Mouse (Mus musculus) midbrain, embryonic 10.5 days (tissue): Measurements from ENCODE around the gene Eno1. TPM values are rescaled to one million over a fixed set of nuclear protein-coding genes. Genes with fewer than 3 reads are reported as not detected.

ENCODE experiments used
- DNase-seq: peaks from one replicate; pipeline ENCODE4 v3.0.0-alpha.2; 2017; ENCODE audit warnings: low spot score
- H3K27ac ChIP-seq: fragments of 300-500 bp; sonication (generic); replicated peaks from 2 replicates; pipeline ENCODE4 v1.5.1; 2016; ENCODE audit warnings: mild to moderate bottlenecking
- H3K27me3 ChIP-seq: fragments of 300-500 bp; sonication (generic); 2 replicates; pipeline ENCODE4 v1.6.1; 2016; ENCODE audit warnings: low read depth, mild to moderate bottlenecking; ENCODE audit not compliant: poor library complexity, severe bottlenecking
- H3K36me3 ChIP-seq: fragments of 300-500 bp; sonication (generic); 2 replicates; pipeline ENCODE4 v1.6.1; 2016; ENCODE audit warnings: mild to moderate bottlenecking, moderate library complexity
- H3K4me1 ChIP-seq: fragments of 300-500 bp; sonication (generic); 2 replicates; pipeline ENCODE4 v1.6.1; 2016
- H3K4me3 ChIP-seq: fragments of 300-500 bp; sonication (generic); 2 replicates; pipeline ENCODE4 v1.5.1; 2016; ENCODE audit warnings: mild to moderate bottlenecking, moderate library complexity
- H3K9me3 ChIP-seq: fragments of 300-500 bp; sonication (generic); replicated peaks from 2 replicates; pipeline ENCODE4 v1.6.1; 2016; ENCODE audit warnings: mild to moderate bottlenecking
- WGBS: fragments of 180-500 bp; shearing (Covaris S2); methylation state at CpG from one replicate; pipeline ENCODE4 v1.1.7; 2016; 5-methylcytosine and 5-hydroxymethylcytosine counted together
- polyA plus RNA-seq: library from polyadenylated mRNA; unstranded; fragments of >200 nt; fragmentation: Nextera tagmentation; extraction: Ambion mirVana; gene quantifications from 2 replicates; pipeline ENCODE4 v1.2.1, GENCODE M21; 2016

Eno1 gene
- polyA plus RNA-seq, 1 experiment from 2014 or later: 3,331 TPM

GRCm38 (mm10) chr4:150216423-150216822 is 20.1 kb upstream of the Eno1 start:
- Histone ChIP-seq H3K27ac (no peak overlapping the region), H3K27me3 (peaks cover 13% of the 10 kb centered on the region; the same call in 1 of the 2 replicates), H3K9me3 (no peaks in the 10 kb centered on the region), H3K4me3 (no peak overlapping the region), H3K4me1 (peaks cover 34% of the 10 kb centered on the region), H3K36me3 (no peaks in the 10 kb centered on the region)
- DNase-seq: no peak
- 62% methylated on average over 6 of the region's 6 CpGs for WGBS

GRCm38 (mm10) chr4:150217042-150217554 is 19.4 kb upstream of the Eno1 start:
- H3K4me1 ChIP-seq: peaks cover 34% of the 10 kb centered on the region
- peaks cover 13% of the 10 kb centered on the region; the same call in 1 of the 2 replicates for H3K27me3 ChIP-seq
- H3K4me3 ChIP-seq: no peak overlapping the region
- 77% methylated on average over 5 of the region's 5 CpGs for WGBS
- no peak overlapping the region; the same call in 1 of the 2 replicates for H3K27ac ChIP-seq
- H3K9me3 ChIP-seq: no peaks in the 10 kb centered on the region
- DNase-seq: no peak
- H3K36me3 ChIP-seq: no peaks in the 10 kb centered on the region

- H3K4me1 ChIP-seq: peaks cover 25% of the 10 kb centered on the region
- H3K36me3 ChIP-seq: no peaks in the 10 kb centered on the region
- 95% methylated on average over 1 of the region's 1 CpGs for WGBS
- H3K4me3 ChIP-seq: no peak overlapping the region
- no peak overlapping the region for H3K27ac ChIP-seq
- no peaks in the 10 kb centered on the region for H3K9me3 ChIP-seq
- H3K27me3 ChIP-seq: peaks cover 13% of the 10 kb centered on the region; the same call in 1 of the 2 replicates
- DNase-seq: no peak
These were observed 18.6 kb upstream of the Eno1 start for GRCm38 (mm10) chr4:150217935-150218334.

- DNase-seq: peak; percentile 43
- Histone ChIP-seq H3K27me3 (peaks cover 13% of the 10 kb centered on the region; the same call in 1 of the 2 replicates), H3K4me1 (peaks cover 22% of the 10 kb centered on the region), H3K9me3 (no peaks in the 10 kb centered on the region), H3K36me3 (no peaks in the 10 kb centered on the region), H3K4me3 (no peak overlapping the region), H3K27ac (no peak overlapping the region)
- WGBS: 76% methylated on average over 9 of the region's 9 CpGs
These were observed 16.8 kb upstream of the Eno1 start for GRCm38 (mm10) chr4:150219501-150220292.

- no peak for DNase-seq
- Histone ChIP-seq H3K27ac (no peak overlapping the region), H3K4me1 (peaks cover 22% of the 10 kb centered on the region), H3K4me3 (peak overlapping the region; percentile 16), H3K36me3 (no peaks in the 10 kb centered on the region), H3K27me3 (peaks cover 13% of the 10 kb centered on the region; the same call in 1 of the 2 replicates), H3K9me3 (no peaks in the 10 kb centered on the region)
- 20% methylated on average over 11 of the region's 11 CpGs for WGBS
These were observed 15.9 kb upstream of the Eno1 start for GRCm38 (mm10) chr4:150220584-150220983.

GRCm38 (mm10) chr4:150221017-150221640 is 15.4 kb upstream of the Eno1 start:
- Histone ChIP-seq H3K4me1 (peaks cover 18% of the 10 kb centered on the region), H3K9me3 (no peaks in the 10 kb centered on the region), H3K27me3 (peaks cover 13% of the 10 kb centered on the region; the same call in 1 of the 2 replicates), H3K36me3 (no peaks in the 10 kb centered on the region), H3K4me3 (0 out of 2 replicates have a peak overlapping the region, but pooled peaks have one; percentile 16), H3K27ac (no peak overlapping the region)
- no peak for DNase-seq
- WGBS: 45% methylated on average over 10 of the region's 10 CpGs

GRCm38 (mm10) chr4:150223830-150224229 is 12.7 kb upstream of the Eno1 start:
- WGBS: 89% methylated on average over 4 of the region's 4 CpGs

GRCm38 (mm10) chr4:150225700-150226099 is 10.8 kb upstream of the Eno1 start:
- DNase-seq: no peak
- WGBS: 96% methylated on average over 1 of the region's 1 CpGs
- no peak overlapping the region for H3K27ac ChIP-seq

More at GRCm38 (mm10) chr4:150223830-150224229, 12.7 kb upstream of the Eno1 start:
- no peaks in the 10 kb centered on the region for H3K9me3 ChIP-seq
- no peaks in the 10 kb centered on the region for H3K36me3 ChIP-seq
- no peak overlapping the region for H3K27ac ChIP-seq
- H3K4me1 ChIP-seq: peaks cover 20% of the 10 kb centered on the region
- peaks cover 13% of the 10 kb centered on the region; the same call in 1 of the 2 replicates for H3K27me3 ChIP-seq
- DNase-seq: no peak
- H3K4me3 ChIP-seq: no peak overlapping the region

GRCm38 (mm10) chr4:150226818-150227688 is 9.5 kb upstream of the Eno1 start:
- DNase-seq: no peak
- peaks cover 40% of the 10 kb centered on the region for H3K4me1 ChIP-seq
- H3K36me3 ChIP-seq: no peaks in the 10 kb centered on the region
- H3K27ac ChIP-seq: no peak overlapping the region
- H3K4me3 ChIP-seq: no peak overlapping the region
- H3K27me3 ChIP-seq: peaks cover 7% of the 10 kb centered on the region; the same call in 1 of the 2 replicates
- 68% methylated on average over 7 of the region's 7 CpGs for WGBS
- no peaks in the 10 kb centered on the region for H3K9me3 ChIP-seq

More at GRCm38 (mm10) chr4:150225700-150226099, 10.8 kb upstream of the Eno1 start:
- Histone ChIP-seq H3K4me3 (no peak overlapping the region), H3K9me3 (no peaks in the 10 kb centered on the region), H3K36me3 (no peaks in the 10 kb centered on the region), H3K4me1 (peaks cover 35% of the 10 kb centered on the region), H3K27me3 (peaks cover 8% of the 10 kb centered on the region; the same call in 1 of the 2 replicates)

- H3K4me3 ChIP-seq: no peak overlapping the region
- DNase-seq: no peak
- H3K9me3 ChIP-seq: no peaks in the 10 kb centered on the region
- H3K27me3 ChIP-seq: peaks cover 9% of the 10 kb centered on the region; the same call in 1 of the 2 replicates
- H3K36me3 ChIP-seq: no peaks in the 10 kb centered on the region
- H3K4me1 ChIP-seq: peaks cover 42% of the 10 kb centered on the region
- no peak overlapping the region for H3K27ac ChIP-seq
- 47% methylated on average over 7 of the region's 7 CpGs for WGBS
These were observed 7.8 kb upstream of the Eno1 start for GRCm38 (mm10) chr4:150228581-150229348.

GRCm38 (mm10) chr4:150229747-150230390 is 6.7 kb upstream of the Eno1 start:
- H3K4me1 ChIP-seq: peaks cover 49% of the 10 kb centered on the region

More at GRCm38 (mm10) chr4:150229747-150230390, 6.7 kb upstream of the Eno1 start:
- H3K9me3 ChIP-seq: no peaks in the 10 kb centered on the region
- DNase-seq: no peak
- H3K27ac ChIP-seq: peak overlapping the region; percentile 76
- H3K27me3 ChIP-seq: peaks cover 9% of the 10 kb centered on the region; the same call in 1 of the 2 replicates
- H3K4me3 ChIP-seq: no peak overlapping the region
- H3K36me3 ChIP-seq: no peaks in the 10 kb centered on the region
- WGBS: 21% methylated on average over 11 of the region's 15 CpGs
